Mouse (Mus musculus): ENCODE data around the gene Terb1. TPM values are rescaled to one million over a fixed set of nuclear protein-coding genes. Genes with fewer than 3 reads are reported as not detected.

Gene Terb1
- 0.49 TPM for polyA plus RNA-seq (2017; shearing (Covaris generic))

DNA sequence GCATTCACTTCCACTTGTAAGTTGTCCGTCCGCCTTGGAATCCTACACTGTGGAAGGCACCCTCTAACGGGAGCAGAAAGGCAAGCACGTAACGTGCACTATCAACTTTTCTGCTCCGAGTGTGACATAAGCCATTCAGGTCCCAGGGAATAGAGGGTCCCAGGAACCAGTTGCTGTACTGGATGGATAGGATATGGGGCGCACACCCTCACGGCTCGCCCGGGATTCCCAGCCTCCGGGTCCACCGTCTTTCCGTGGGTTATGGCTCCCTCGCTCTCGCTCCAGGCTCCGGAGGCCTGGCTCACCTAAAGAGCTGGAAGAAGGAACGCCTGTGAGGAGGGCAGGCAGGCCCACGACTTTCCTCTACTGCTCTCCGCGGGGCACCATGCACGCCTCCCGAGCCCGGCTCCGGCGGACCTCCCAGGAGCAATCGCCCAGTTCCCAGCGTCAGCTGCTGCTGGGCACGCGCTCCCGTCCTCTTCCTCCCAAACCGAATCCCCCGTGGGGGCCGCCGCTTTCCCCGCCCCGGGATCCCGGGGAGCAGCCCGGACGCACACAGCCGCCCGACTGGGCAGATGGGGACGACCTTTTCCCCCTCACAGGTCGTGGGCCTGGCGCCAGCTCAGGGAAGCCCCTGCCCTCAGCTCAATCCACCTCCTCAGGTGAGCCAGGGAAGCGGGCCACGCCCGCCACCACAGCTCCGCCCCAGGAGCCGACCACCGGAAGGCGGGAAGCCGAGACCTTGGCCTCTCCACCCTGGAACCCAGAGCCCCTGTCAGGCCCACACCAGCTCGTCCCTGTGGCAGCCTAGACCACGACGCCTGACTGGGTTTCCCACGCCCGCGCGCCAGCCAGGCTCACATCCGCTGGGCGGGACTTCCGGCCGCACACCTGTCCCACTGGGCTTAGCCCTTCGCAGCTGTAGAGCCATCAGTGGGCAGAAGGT, at the start of gene Terb1:
Terb1 (minus strand) TSS at position 850 of the 946 bp plus-strand sequence.

DNA sequence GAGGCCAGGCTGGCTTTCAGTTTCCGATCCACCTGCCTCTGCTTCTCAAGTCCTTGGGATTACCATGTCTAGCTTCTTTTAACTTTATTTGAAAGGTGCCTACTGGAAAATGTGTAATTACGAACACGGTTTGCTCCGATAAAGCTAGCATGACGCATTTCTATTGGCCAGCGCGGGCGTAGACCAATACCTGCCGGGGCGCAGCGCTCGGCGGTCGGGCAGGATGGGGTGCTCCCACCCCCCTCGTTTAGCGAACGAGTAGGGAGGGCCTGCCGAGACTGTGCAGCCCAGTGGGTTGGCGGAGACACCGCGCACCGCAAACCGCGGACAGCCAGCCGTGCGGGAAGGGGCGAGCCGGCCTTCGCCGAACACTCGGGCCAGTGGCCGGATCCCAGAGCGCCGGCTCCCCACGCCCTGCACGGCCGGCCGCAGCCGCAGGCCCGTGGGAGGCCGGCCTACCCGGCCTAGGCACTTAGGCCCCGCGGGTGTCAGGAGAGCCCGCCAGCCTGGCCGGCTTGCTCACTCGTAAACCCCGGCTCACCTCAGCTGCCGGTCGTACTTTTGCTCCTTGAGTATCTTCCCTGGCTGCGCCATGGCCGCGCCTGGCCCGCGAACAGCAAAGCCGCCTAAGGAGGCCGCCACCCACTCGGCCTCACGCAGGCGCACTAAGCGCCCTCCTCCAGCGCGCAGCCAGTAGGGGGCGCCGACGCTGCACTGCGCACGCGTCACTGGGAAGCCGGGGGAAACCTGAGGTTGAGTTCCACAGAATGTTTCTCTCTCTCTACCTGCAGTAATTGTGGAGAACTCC, 24.5 kb upstream of the Terb1 start, which contains the start of the genes Nae1 and Car7:
Nae1 (minus strand) TSS at position 667 of the 808 bp plus-strand sequence.
Car7 (plus strand) TSS at position 719 of the 808 bp plus-strand sequence.

DNA sequence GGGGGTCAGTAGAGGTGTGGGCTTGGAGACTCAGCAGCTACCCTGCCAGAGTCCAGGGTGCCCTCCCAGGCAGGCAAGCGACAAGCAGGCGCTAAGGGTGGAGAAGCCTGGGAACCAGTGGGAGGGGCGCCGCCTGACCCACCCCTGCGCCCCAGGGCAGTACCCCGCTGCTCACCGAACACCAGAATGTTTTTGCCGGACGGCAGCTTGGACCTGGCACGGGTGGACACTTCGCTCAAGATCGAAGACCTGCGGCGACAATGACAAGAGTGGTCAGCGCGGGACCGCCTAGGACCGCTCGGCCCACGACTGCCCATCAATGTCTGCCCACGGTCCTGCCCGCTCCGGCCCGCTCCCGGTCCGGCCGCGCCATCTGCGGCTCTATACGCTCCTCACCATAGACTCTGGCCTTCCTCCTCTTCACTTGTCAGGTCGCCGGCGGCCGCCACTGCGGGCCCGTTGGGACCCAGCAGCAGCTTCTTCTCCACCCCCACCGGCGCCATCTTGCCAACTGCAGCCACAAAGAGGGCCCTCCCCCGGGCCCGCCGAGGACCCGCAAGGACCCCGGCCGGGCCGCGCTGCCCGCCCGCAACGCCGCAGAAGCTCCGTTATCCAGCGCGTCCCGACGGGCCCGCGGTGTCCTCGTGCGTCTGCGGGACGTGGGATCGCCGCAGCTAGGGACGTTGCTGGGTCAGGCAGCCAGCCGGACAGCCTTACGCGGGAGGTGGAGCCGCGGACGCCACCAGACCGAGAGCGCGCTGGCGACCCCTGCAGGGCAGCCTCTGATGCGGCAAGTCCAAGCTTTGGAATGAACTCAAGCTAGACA, 67.2 kb downstream of the Terb1 start, which contains the start of gene Dync1li2:
Dync1li2 (minus strand) TSS at position 749 of the 826 bp plus-strand sequence.

Other genes starting within 250 kb of the Terb1 start
- gene Cmtm2a, start 216.7 kb downstream of the Terb1 start, polyA plus RNA-seq (2017; shearing (Covaris generic)), result not detected
- not detected for gene Gm45711, start 199.8 kb downstream of the Terb1 start, polyA plus RNA-seq (2017; shearing (Covaris generic))
- gene Cmtm1, start 199.8 kb downstream of the Terb1 start, polyA plus RNA-seq (2017; shearing (Covaris generic)), result not detected
- gene Gm11020, start 188.3 kb downstream of the Terb1 start, polyA plus RNA-seq (2017; shearing (Covaris generic)), result not detected
- not detected for gene Cmtm2b, start 187.7 kb downstream of the Terb1 start, polyA plus RNA-seq (2017; shearing (Covaris generic))
- gene Cmtm3, start 170.5 kb downstream of the Terb1 start, polyA plus RNA-seq (2017; shearing (Covaris generic)), result 5.7 TPM
- gene Cmtm4, start 114.1 kb downstream of the Terb1 start, polyA plus RNA-seq (2017; shearing (Covaris generic)), result 0.87 TPM
- gene Dync1li2, start 66.9 kb downstream of the Terb1 start, polyA plus RNA-seq (2017; shearing (Covaris generic)), result 50.4 TPM
- 77.4 TPM for gene Nae1, start 24.7 kb upstream of the Terb1 start, polyA plus RNA-seq (2017; shearing (Covaris generic))
- gene Car7, start 24.8 kb upstream of the Terb1 start, polyA plus RNA-seq (2017; shearing (Covaris generic)), result 4.0 TPM
- gene Pdp2, start 81.5 kb upstream of the Terb1 start, polyA plus RNA-seq (2017; shearing (Covaris generic)), result 4.5 TPM
- gene Cdh16, start 114.5 kb upstream of the Terb1 start, polyA plus RNA-seq (2017; shearing (Covaris generic)), result not detected
- 237 TPM for gene Rrad, start 121.4 kb upstream of the Terb1 start, polyA plus RNA-seq (2017; shearing (Covaris generic))
- gene Ciao2b, start 132.1 kb upstream of the Terb1 start, polyA plus RNA-seq (2017; shearing (Covaris generic)), result 170 TPM
- gene Ces2a, start 224.1 kb upstream of the Terb1 start, polyA plus RNA-seq (2017; shearing (Covaris generic)), result not detected

Data from effector memory CD4-positive, alpha-beta T cell, adult 7 months (primary cell).